Mouse (Mus musculus): ENCODE measurements at regions not wholly inside any gene's neighbourhood (a gene's known extent, or its start where the extent isn't known, plus 50 kb on each side); places are given as distances from the start of the nearest gene placed in this dataset.
"Not testable (repeated sequence)": the region's sequence is repeated elsewhere in the genome, so short reads cannot be mapped to it uniquely, and the experiment has no call there.

GRCm38 (mm10) chr4:3368021-3368420 lies 182.9 kb upstream of the Vmn1r3 start:
- DNase-seq (ENCODE audit: low spot score); ATAC-seq (ENCODE audit: extremely low read depth, insufficient number of reproducible peaks, low FRiP score, poor library complexity, severe bottlenecking); H3K4me1 ChIP-seq (ENCODE audit: insufficient read depth, low read depth, low read length); H3K4me3 ChIP-seq (ENCODE audit: low read depth, low read length); H3K27me3 ChIP-seq (ENCODE audit: insufficient read depth, low read length); H3K36me3 ChIP-seq (replicated peaks): not testable (repeated sequence)
- H3K9me3 ChIP-seq (replicated peaks), result peaks cover 13% of the 10 kb centered on the region

GRCm38 (mm10) chr4:3343443-3343842 lies 158.3 kb upstream of the Vmn1r3 start:
- not testable (repeated sequence) for H3K36me3 ChIP-seq (replicated peaks); H3K27me3 ChIP-seq (ENCODE audit: insufficient read depth, low read length); H3K9me3 ChIP-seq (replicated peaks); DNase-seq (ENCODE audit: low spot score); ATAC-seq (ENCODE audit: extremely low read depth, insufficient number of reproducible peaks, low FRiP score, poor library complexity, severe bottlenecking); H3K4me3 ChIP-seq (ENCODE audit: low read depth, low read length); H3K4me1 ChIP-seq (ENCODE audit: insufficient read depth, low read depth, low read length)

GRCm38 (mm10) chr4:3342696-3343095 lies 157.5 kb upstream of the Vmn1r3 start:
- H3K27me3 ChIP-seq (ENCODE audit: insufficient read depth, low read length); H3K4me1 ChIP-seq (ENCODE audit: insufficient read depth, low read depth, low read length); DNase-seq (ENCODE audit: low spot score); H3K9me3 ChIP-seq (replicated peaks); ATAC-seq (ENCODE audit: extremely low read depth, insufficient number of reproducible peaks, low FRiP score, poor library complexity, severe bottlenecking); H3K4me3 ChIP-seq (ENCODE audit: low read depth, low read length); H3K36me3 ChIP-seq (replicated peaks): not testable (repeated sequence)

- DNase-seq (ENCODE audit: low spot score); H3K4me1 ChIP-seq (ENCODE audit: insufficient read depth, low read depth, low read length); ATAC-seq (ENCODE audit: extremely low read depth, insufficient number of reproducible peaks, low FRiP score, poor library complexity, severe bottlenecking); H3K27me3 ChIP-seq (ENCODE audit: insufficient read depth, low read length); H3K36me3 ChIP-seq (replicated peaks); H3K4me3 ChIP-seq (ENCODE audit: low read depth, low read length); H3K9me3 ChIP-seq (replicated peaks): not testable (repeated sequence)
Measured at GRCm38 (mm10) chr4:3342165-3342564, 157.0 kb upstream of the Vmn1r3 start.

Data from G1E (cell line).